Mouse (Mus musculus) kidney, adult 2 months (tissue): ENCODE measurements at regions not wholly inside any gene's neighbourhood (a gene's known extent, or its start where the extent isn't known, plus 50 kb on each side); places are given as distances from the start of the nearest gene placed in this dataset.

Experiments
- CTCF ChIP-seq: fragments of 200-500 bp; conservative IDR thresholded peaks from 2 replicates; pipeline ENCODE4 v1.5.1; 2011; ENCODE audit warnings: low read depth, mild to moderate bottlenecking, control low read depth, low read length, moderate library complexity, mixed read lengths; ENCODE audit not compliant: insufficient read depth, insufficient read length
- POLR2A ChIP-seq: fragments of 200-500 bp; IDR thresholded peaks from one replicate; pipeline ENCODE4 v1.6.1; 2011; ENCODE audit warnings: low read depth, low read length, control low read depth

DNA sequence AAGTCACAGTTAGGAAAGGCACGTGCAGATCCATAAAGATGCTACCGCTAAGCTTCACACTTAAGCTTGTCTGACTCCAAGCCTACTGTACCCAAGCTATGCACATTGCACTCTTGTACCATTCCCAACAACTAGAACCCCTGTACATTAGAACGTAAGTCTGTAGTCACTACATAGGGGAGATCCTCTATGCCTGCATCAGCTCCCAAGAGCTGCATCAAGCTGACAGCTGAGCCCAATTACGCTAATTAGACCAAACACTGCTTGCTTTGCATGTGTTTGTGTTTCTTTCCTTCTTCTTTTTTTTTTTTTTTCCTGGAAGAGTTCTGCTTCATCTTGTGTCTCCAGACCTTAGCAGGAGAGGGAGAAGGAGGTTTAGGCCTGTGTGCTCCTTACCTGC, 641.5 kb upstream of the Sox9 start:
- TF ChIP-seq POLR2A (no peak), CTCF (no peak)
